Mouse (Mus musculus): ENCODE data around the gene Bcl2a1a. TPM values are rescaled to one million over a fixed set of nuclear protein-coding genes. Genes with fewer than 3 reads are reported as not detected.
"Not testable (repeated sequence)": the region's sequence is repeated elsewhere in the genome, so short reads cannot be mapped to it uniquely, and the experiment has no call there.

The Bcl2a1a gene
- polyA plus RNA-seq (2015; fragmentation: Nextera tagmentation; extraction: Ambion mirVana), result 1.9 and 3.5 TPM in 2 replicates

- not testable (repeated sequence) for H3K4me2 ChIP-seq; H3K4me1 ChIP-seq; H3K27ac ChIP-seq; H3K27me3 ChIP-seq; H3K9me3 ChIP-seq; H3K9ac ChIP-seq; ATAC-seq (ENCODE audit: borderline replicate concordance, extremely low read depth, low FRiP score, low TSS enrichment); H3K36me3 ChIP-seq; H3K4me3 ChIP-seq
- 72% methylated on average over 5 of the region's 5 CpGs for WGBS
These were observed at the start of gene Bcl2a1a for GRCm38 (mm10) chr9:88956670-88957153. Bcl2a1a (plus strand) TSS chr9:88956900.

- not testable (repeated sequence) for H3K4me2 ChIP-seq; H3K27me3 ChIP-seq; H3K36me3 ChIP-seq; H3K4me1 ChIP-seq; H3K9ac ChIP-seq; ATAC-seq (ENCODE audit: borderline replicate concordance, extremely low read depth, low FRiP score, low TSS enrichment); H3K4me3 ChIP-seq; H3K9me3 ChIP-seq; H3K27ac ChIP-seq
- WGBS, result 66% methylated on average over 5 of the region's 5 CpGs
These were observed 40.1 kb upstream of the Bcl2a1a start for GRCm38 (mm10) chr9:88916576-88916975.

GRCm38 (mm10) chr9:88938312-88938711 lies 18.4 kb upstream of the Bcl2a1a start:
- H3K9me3 ChIP-seq; H3K4me3 ChIP-seq; H3K36me3 ChIP-seq; H3K27me3 ChIP-seq; H3K4me2 ChIP-seq; ATAC-seq (ENCODE audit: borderline replicate concordance, extremely low read depth, low FRiP score, low TSS enrichment); H3K27ac ChIP-seq; H3K9ac ChIP-seq; H3K4me1 ChIP-seq: not testable (repeated sequence)
- WGBS, result 40% methylated on average over 2 of the region's 3 CpGs

GRCm38 (mm10) chr9:88951466-88951865 lies 5.2 kb upstream of the Bcl2a1a start:
- not testable (repeated sequence) for H3K9me3 ChIP-seq; ATAC-seq (ENCODE audit: borderline replicate concordance, extremely low read depth, low FRiP score, low TSS enrichment); H3K36me3 ChIP-seq; H3K27me3 ChIP-seq; H3K4me3 ChIP-seq; H3K4me2 ChIP-seq; H3K27ac ChIP-seq; H3K9ac ChIP-seq; H3K4me1 ChIP-seq

GRCm38 (mm10) chr9:88953151-88953550 lies 3.5 kb upstream of the Bcl2a1a start:
- not testable (repeated sequence) for H3K27ac ChIP-seq; H3K27me3 ChIP-seq; H3K4me3 ChIP-seq; ATAC-seq (ENCODE audit: borderline replicate concordance, extremely low read depth, low FRiP score, low TSS enrichment); H3K36me3 ChIP-seq; H3K9me3 ChIP-seq; H3K9ac ChIP-seq; H3K4me2 ChIP-seq; H3K4me1 ChIP-seq

- H3K36me3 ChIP-seq, H3K4me1 ChIP-seq, H3K27me3 ChIP-seq, H3K4me2 ChIP-seq, H3K9me3 ChIP-seq, H3K27ac ChIP-seq, H3K9ac ChIP-seq, H3K4me3 ChIP-seq: not testable (repeated sequence)
- WGBS, result 67% methylated on average over 1 of the region's 1 CpGs
- ATAC-seq (ENCODE audit: borderline replicate concordance, extremely low read depth, low FRiP score, low TSS enrichment), result peak; percentile 70
These were observed 1.5 kb upstream of the Bcl2a1a start for GRCm38 (mm10) chr9:88955224-88955623.

- H3K4me2 ChIP-seq; H3K4me1 ChIP-seq; H3K27me3 ChIP-seq; ATAC-seq (ENCODE audit: borderline replicate concordance, extremely low read depth, low FRiP score, low TSS enrichment); H3K9ac ChIP-seq; H3K9me3 ChIP-seq; H3K4me3 ChIP-seq; H3K27ac ChIP-seq; H3K36me3 ChIP-seq: not testable (repeated sequence)
- 69% methylated on average over 3 of the region's 4 CpGs for WGBS
These were observed 665 bp upstream of the Bcl2a1a start for GRCm38 (mm10) chr9:88956035-88956434.

- no peak overlapping the region for H3K4me2 ChIP-seq
- H3K9me3 ChIP-seq, result no peaks in the 10 kb centered on the region
- WGBS, result 66% methylated on average over 3 of the region's 3 CpGs
- H3K4me1 ChIP-seq, result no peaks in the 10 kb centered on the region
- no peaks in the 10 kb centered on the region for H3K27me3 ChIP-seq
- H3K4me3 ChIP-seq, result no peak overlapping the region
- ATAC-seq (ENCODE audit: borderline replicate concordance, extremely low read depth, low FRiP score, low TSS enrichment), result no peak
- H3K36me3 ChIP-seq, result no peaks in the 10 kb centered on the region
- H3K27ac ChIP-seq, result no peak overlapping the region
- no peak overlapping the region for H3K9ac ChIP-seq
These were observed 2.2 kb downstream of the Bcl2a1a start for GRCm38 (mm10) chr9:88958891-88959290.

GRCm38 (mm10) chr9:88959981-88960380 lies 3.3 kb downstream of the Bcl2a1a start:
- H3K4me2 ChIP-seq; ATAC-seq (ENCODE audit: borderline replicate concordance, extremely low read depth, low FRiP score, low TSS enrichment); H3K27ac ChIP-seq; H3K4me1 ChIP-seq; H3K27me3 ChIP-seq; H3K9me3 ChIP-seq; H3K36me3 ChIP-seq; H3K4me3 ChIP-seq; H3K9ac ChIP-seq: not testable (repeated sequence)
- WGBS, result 44% methylated on average over 1 of the region's 1 CpGs

- not testable (repeated sequence) for H3K9me3 ChIP-seq; H3K9ac ChIP-seq; H3K27me3 ChIP-seq; ATAC-seq (ENCODE audit: borderline replicate concordance, extremely low read depth, low FRiP score, low TSS enrichment); H3K4me2 ChIP-seq; H3K27ac ChIP-seq; H3K36me3 ChIP-seq; H3K4me1 ChIP-seq; H3K4me3 ChIP-seq
- 60% methylated on average over 1 of the region's 6 CpGs for WGBS
These were observed 9.8 kb downstream of the Bcl2a1a start for GRCm38 (mm10) chr9:88966462-88966861.

- not testable (repeated sequence) for ATAC-seq (ENCODE audit: borderline replicate concordance, extremely low read depth, low FRiP score, low TSS enrichment); H3K4me2 ChIP-seq; H3K27ac ChIP-seq; H3K27me3 ChIP-seq; H3K4me3 ChIP-seq; H3K9ac ChIP-seq; H3K4me1 ChIP-seq; H3K9me3 ChIP-seq; H3K36me3 ChIP-seq
- WGBS, result 71% methylated on average over 2 of the region's 2 CpGs
These were observed 12.8 kb downstream of the Bcl2a1a start for GRCm38 (mm10) chr9:88969502-88969901.

- not testable (repeated sequence) for ATAC-seq (ENCODE audit: borderline replicate concordance, extremely low read depth, low FRiP score, low TSS enrichment); H3K4me3 ChIP-seq; H3K27ac ChIP-seq; H3K9me3 ChIP-seq; H3K9ac ChIP-seq; H3K36me3 ChIP-seq; H3K27me3 ChIP-seq; H3K4me2 ChIP-seq; H3K4me1 ChIP-seq
- 67% methylated on average over 4 of the region's 4 CpGs for WGBS
These were observed 20.2 kb downstream of the Bcl2a1a start for GRCm38 (mm10) chr9:88976875-88977274.

GRCm38 (mm10) chr9:88979781-88980180 lies 23.1 kb downstream of the Bcl2a1a start:
- not testable (repeated sequence) for ATAC-seq (ENCODE audit: borderline replicate concordance, extremely low read depth, low FRiP score, low TSS enrichment); H3K4me1 ChIP-seq; H3K36me3 ChIP-seq; H3K4me3 ChIP-seq; H3K4me2 ChIP-seq; H3K27me3 ChIP-seq; H3K9me3 ChIP-seq; H3K27ac ChIP-seq; H3K9ac ChIP-seq
- WGBS, result 75% methylated on average over 2 of the region's 2 CpGs

Measured in lung, embryonic 15.5 days (tissue).